Mouse (Mus musculus): ENCODE data around the gene Rbm7. TPM values are rescaled to one million over a fixed set of nuclear protein-coding genes. Genes with fewer than 3 reads are reported as not detected.
"Not testable (repeated sequence)": the region's sequence is repeated elsewhere in the genome, so short reads cannot be mapped to it uniquely, and the experiment has no call there.

Rbm7 gene
- polyA plus RNA-seq, 1 experiment from 2014 or later: 92.8 TPM

- H3K36me3 ChIP-seq: peaks cover 11% of the 10 kb centered on the region; the same call in 1 of the 2 replicates
- H3K9ac ChIP-seq (replicated peaks): no peak overlapping the region
- H3K9me3 ChIP-seq: no peaks in the 10 kb centered on the region
- peaks cover 13% of the 10 kb centered on the region for H3K4me1 ChIP-seq (replicated peaks)
- no peak overlapping the region for H3K4me2 ChIP-seq (replicated peaks)
- no peak overlapping the region for H3K27ac ChIP-seq
- H3K4me3 ChIP-seq (replicated peaks): no peak overlapping the region
- WGBS: 90% methylated on average over 10 of the region's 10 CpGs
- peaks cover 3% of the 10 kb centered on the region; the same call in 1 of the 2 replicates for H3K27me3 ChIP-seq
- no peak for ATAC-seq
These were observed 18.6 kb downstream of the Rbm7 start for GRCm38 (mm10) chr9:48476236-48477165.

GRCm38 (mm10) chr9:48474367-48474766 lies 20.7 kb downstream of the Rbm7 start:
- ATAC-seq: no peak
- 93% methylated on average over 9 of the region's 9 CpGs for WGBS
- Histone ChIP-seq H3K4me1 (replicated peaks) (peaks cover under 1% of the 10 kb centered on the region), H3K4me3 (replicated peaks) (no peak overlapping the region), H3K27me3 (no peaks in the 10 kb centered on the region), H3K9me3 (no peaks in the 10 kb centered on the region), H3K4me2 (replicated peaks) (no peak overlapping the region), H3K27ac (no peak overlapping the region), H3K36me3 (peaks cover 14% of the 10 kb centered on the region), H3K9ac (replicated peaks) (no peak overlapping the region)

GRCm38 (mm10) chr9:48473131-48473530 lies 22.0 kb downstream of the Rbm7 start:
- peaks cover 14% of the 10 kb centered on the region for H3K36me3 ChIP-seq
- no peak overlapping the region for H3K4me2 ChIP-seq (replicated peaks)
- H3K27me3 ChIP-seq: no peaks in the 10 kb centered on the region
- H3K9ac ChIP-seq (replicated peaks): no peak overlapping the region
- H3K4me3 ChIP-seq (replicated peaks): no peak overlapping the region
- no peaks in the 10 kb centered on the region for H3K4me1 ChIP-seq (replicated peaks)
- ATAC-seq: no peak
- no peak overlapping the region for H3K27ac ChIP-seq
- 94% methylated on average over 12 of the region's 12 CpGs for WGBS
- H3K9me3 ChIP-seq: no peaks in the 10 kb centered on the region

GRCm38 (mm10) chr9:48472441-48473025 lies 22.6 kb downstream of the Rbm7 start:
- peaks cover 17% of the 10 kb centered on the region for H3K36me3 ChIP-seq
- H3K4me2 ChIP-seq (replicated peaks): no peak overlapping the region
- no peak for ATAC-seq
- no peak overlapping the region for H3K27ac ChIP-seq
- WGBS: 77% methylated on average over 15 of the region's 15 CpGs
- H3K9ac ChIP-seq (replicated peaks): no peak overlapping the region
- H3K27me3 ChIP-seq: no peaks in the 10 kb centered on the region
- no peak overlapping the region for H3K4me3 ChIP-seq (replicated peaks)
- no peaks in the 10 kb centered on the region for H3K4me1 ChIP-seq (replicated peaks)
- no peaks in the 10 kb centered on the region for H3K9me3 ChIP-seq

GRCm38 (mm10) chr9:48467471-48467870 lies 27.6 kb downstream of the Rbm7 start:
- H3K4me2 ChIP-seq (replicated peaks); H3K27ac ChIP-seq; ATAC-seq; H3K4me3 ChIP-seq (replicated peaks); H3K27me3 ChIP-seq; H3K36me3 ChIP-seq; H3K4me1 ChIP-seq (replicated peaks); H3K9me3 ChIP-seq; H3K9ac ChIP-seq (replicated peaks): not testable (repeated sequence)
- 97% methylated on average over 5 of the region's 5 CpGs for WGBS

- Histone ChIP-seq H3K27me3 (no peaks in the 10 kb centered on the region), H3K9me3 (0 out of 2 replicates have a peak, but pooled peaks cover 5% of the 10 kb centered on the region), H3K27ac (no peak overlapping the region), H3K36me3 (peaks cover 9% of the 10 kb centered on the region), H3K4me2 (replicated peaks) (no peak overlapping the region), H3K9ac (replicated peaks) (no peak overlapping the region), H3K4me3 (replicated peaks) (no peak overlapping the region), H3K4me1 (replicated peaks) (no peaks in the 10 kb centered on the region)
- ATAC-seq: no peak
- WGBS: 59% methylated on average over 3 of the region's 3 CpGs
These were observed 28.3 kb downstream of the Rbm7 start for GRCm38 (mm10) chr9:48466804-48467203.

GRCm38 (mm10) chr9:48465671-48466070 lies 29.4 kb downstream of the Rbm7 start:
- Histone ChIP-seq H3K4me1 (replicated peaks) (no peaks in the 10 kb centered on the region), H3K4me3 (replicated peaks) (no peak overlapping the region), H3K9me3 (0 out of 2 replicates have a peak, but pooled peaks cover 5% of the 10 kb centered on the region), H3K4me2 (replicated peaks) (no peak overlapping the region), H3K27me3 (no peaks in the 10 kb centered on the region), H3K9ac (replicated peaks) (no peak overlapping the region), H3K36me3 (peaks cover 7% of the 10 kb centered on the region), H3K27ac (no peak overlapping the region)
- ATAC-seq: no peak
- over 99% methylated on average over 3 of the region's 3 CpGs for WGBS

- Histone ChIP-seq H3K27ac (no peak overlapping the region), H3K4me3 (replicated peaks) (no peak overlapping the region), H3K9me3 (0 out of 2 replicates have a peak, but pooled peaks cover 5% of the 10 kb centered on the region), H3K4me2 (replicated peaks) (no peak overlapping the region), H3K27me3 (no peaks in the 10 kb centered on the region), H3K9ac (replicated peaks) (no peak overlapping the region), H3K36me3 (no peaks in the 10 kb centered on the region), H3K4me1 (replicated peaks) (no peaks in the 10 kb centered on the region)
- no peak for ATAC-seq
- 93% methylated on average over 3 of the region's 3 CpGs for WGBS
These were observed 33.6 kb downstream of the Rbm7 start for GRCm38 (mm10) chr9:48461545-48461944.

GRCm38 (mm10) chr9:48460720-48461119 lies 34.4 kb downstream of the Rbm7 start:
- no peak for ATAC-seq
- H3K9me3 ChIP-seq: 0 out of 2 replicates have a peak, but pooled peaks cover 4% of the 10 kb centered on the region
- H3K27me3 ChIP-seq: no peaks in the 10 kb centered on the region
- no peak overlapping the region for H3K4me3 ChIP-seq (replicated peaks)
- no peak overlapping the region for H3K4me2 ChIP-seq (replicated peaks)
- H3K4me1 ChIP-seq (replicated peaks): no peaks in the 10 kb centered on the region
- no peak overlapping the region for H3K9ac ChIP-seq (replicated peaks)
- WGBS: 95% methylated on average over 8 of the region's 8 CpGs
- H3K27ac ChIP-seq: no peak overlapping the region
- H3K36me3 ChIP-seq: no peaks in the 10 kb centered on the region

GRCm38 (mm10) chr9:48459391-48459790 lies 35.7 kb downstream of the Rbm7 start:
- H3K27ac ChIP-seq: no peak overlapping the region
- ATAC-seq: no peak
- no peak overlapping the region for H3K4me2 ChIP-seq (replicated peaks)
- no peaks in the 10 kb centered on the region for H3K36me3 ChIP-seq
- H3K4me1 ChIP-seq (replicated peaks): no peaks in the 10 kb centered on the region
- WGBS: 93% methylated on average over 5 of the region's 5 CpGs
- H3K9ac ChIP-seq (replicated peaks): no peak overlapping the region
- H3K4me3 ChIP-seq (replicated peaks): no peak overlapping the region
- no peaks in the 10 kb centered on the region for H3K9me3 ChIP-seq
- no peaks in the 10 kb centered on the region for H3K27me3 ChIP-seq

GRCm38 (mm10) chr9:48458879-48459278 lies 36.2 kb downstream of the Rbm7 start:
- WGBS: 71% methylated on average over 3 of the region's 3 CpGs
- Histone ChIP-seq H3K4me1 (replicated peaks) (no peaks in the 10 kb centered on the region), H3K27me3 (no peaks in the 10 kb centered on the region), H3K27ac (no peak overlapping the region), H3K4me3 (replicated peaks) (no peak overlapping the region), H3K36me3 (no peaks in the 10 kb centered on the region), H3K4me2 (replicated peaks) (no peak overlapping the region), H3K9me3 (no peaks in the 10 kb centered on the region), H3K9ac (replicated peaks) (no peak overlapping the region)
- ATAC-seq: no peak

- no peak overlapping the region for H3K9ac ChIP-seq (replicated peaks)
- no peak overlapping the region for H3K4me3 ChIP-seq (replicated peaks)
- no peaks in the 10 kb centered on the region for H3K4me1 ChIP-seq (replicated peaks)
- no peak for ATAC-seq
- no peak overlapping the region for H3K4me2 ChIP-seq (replicated peaks)
- H3K36me3 ChIP-seq: no peaks in the 10 kb centered on the region
- H3K27ac ChIP-seq: no peak overlapping the region
- no peaks in the 10 kb centered on the region for H3K9me3 ChIP-seq
- H3K27me3 ChIP-seq: no peaks in the 10 kb centered on the region
- WGBS: 90% methylated on average over 3 of the region's 3 CpGs
These were observed 39.1 kb downstream of the Rbm7 start for GRCm38 (mm10) chr9:48455961-48456360.

Data from midbrain, embryonic 13.5 days (tissue).